Mouse (Mus musculus) cerebellum, adult 2 months (tissue): ENCODE data around the gene Mybpc1.

Experiments
- CTCF ChIP-seq: fragments of 200-500 bp; IDR thresholded peaks from 2 replicates; pipeline ENCODE4 v1.5.1; 2011; ENCODE audit warnings: low read depth, mild to moderate bottlenecking, control low read depth, low read length, moderate library complexity, borderline replicate concordance; ENCODE audit not compliant: insufficient read depth
- POLR2A ChIP-seq: fragments of 200-500 bp; IDR thresholded peaks from 2 replicates; pipeline ENCODE4 v1.6.1; 2011; ENCODE audit warnings: low read length, control low read depth, borderline replicate concordance; ENCODE audit not compliant: insufficient read depth

- TF ChIP-seq POLR2A (no peak), CTCF (no peak)
Observed at GRCm38 (mm10) chr10:88502919-88503318, 102.0 kb downstream of the Mybpc1 start.
